Mouse (Mus musculus): ENCODE measurements around the gene Cacnb4. TPM values are rescaled to one million over a fixed set of nuclear protein-coding genes. Genes with fewer than 3 reads are reported as not detected.

The Cacnb4 gene
- polyA plus RNA-seq, 1 experiment from 2014 or later: 1.5 TPM

GRCm38 (mm10) chr2:52580697-52581096 lies 95.9 kb downstream of the Cacnb4 start:
- H3K4me3 ChIP-seq (ENCODE audit: low read depth, low read length): no peak overlapping the region
- peak; percentile 14; the same call in 1 of the 2 replicates for TF ChIP-seq EP300 (IDR thresholded peaks at IDR 0.05)
- TF ChIP-seq CTCF (IDR thresholded peaks at IDR 0.05): no peak
- no peaks in the 10 kb centered on the region for H3K9me3 ChIP-seq (ENCODE audit: low read length)
- no peak overlapping the region for H3K9ac ChIP-seq (replicated peaks; ENCODE audit: low read depth)
- no peaks in the 10 kb centered on the region for H3K36me3 ChIP-seq (ENCODE audit: insufficient read depth, low read length)
- ATAC-seq: peak; percentile 43
- H3K27me3 ChIP-seq (replicated peaks; ENCODE audit: insufficient read depth, low read length): no peaks in the 10 kb centered on the region
- peak; percentile 54 for DNase-seq (ENCODE audit: low spot score)
- no peaks in the 10 kb centered on the region; the same call in 1 of the 2 replicates for H3K4me1 ChIP-seq (ENCODE audit: insufficient read depth, low read depth, low read length)
- 40% methylated on average over 5 of the region's 5 CpGs for WGBS
- H3K27ac ChIP-seq (ENCODE audit: low read length): no peak overlapping the region
- no peak overlapping the region for H3K4me2 ChIP-seq (replicated peaks; ENCODE audit: low read depth, low read length)

- Histone ChIP-seq H3K4me3 (ENCODE audit: low read depth, low read length) (no peak overlapping the region), H3K4me1 (ENCODE audit: insufficient read depth, low read depth, low read length) (no peaks in the 10 kb centered on the region; the same call in 1 of the 2 replicates), H3K36me3 (ENCODE audit: insufficient read depth, low read length) (no peaks in the 10 kb centered on the region), H3K27ac (ENCODE audit: low read length) (no peak overlapping the region), H3K4me2 (replicated peaks; ENCODE audit: low read depth, low read length) (no peak overlapping the region), H3K9ac (replicated peaks; ENCODE audit: low read depth) (no peak overlapping the region), H3K27me3 (replicated peaks; ENCODE audit: insufficient read depth, low read length) (no peaks in the 10 kb centered on the region), H3K9me3 (ENCODE audit: low read length) (no peaks in the 10 kb centered on the region)
- DNase-seq (ENCODE audit: low spot score) (peak; percentile 83), ATAC-seq (peak; percentile 90)
- TF ChIP-seq CTCF (IDR thresholded peaks at IDR 0.05) (no peak), EP300 (IDR thresholded peaks at IDR 0.05) (peak; percentile 78)
- WGBS: 35% methylated on average over 3 of the region's 3 CpGs
These were observed 97.8 kb downstream of the Cacnb4 start for GRCm38 (mm10) chr2:52578846-52579245.

GRCm38 (mm10) chr2:52577700-52578099 lies 98.9 kb downstream of the Cacnb4 start:
- ATAC-seq (no peak), DNase-seq (ENCODE audit: low spot score) (no peak)
- Histone ChIP-seq H3K9me3 (ENCODE audit: low read length) (no peaks in the 10 kb centered on the region), H3K9ac (replicated peaks; ENCODE audit: low read depth) (no peak overlapping the region), H3K36me3 (ENCODE audit: insufficient read depth, low read length) (no peaks in the 10 kb centered on the region), H3K4me3 (ENCODE audit: low read depth, low read length) (no peak overlapping the region), H3K4me1 (ENCODE audit: insufficient read depth, low read depth, low read length) (no peaks in the 10 kb centered on the region; the same call in 1 of the 2 replicates), H3K27ac (ENCODE audit: low read length) (no peak overlapping the region), H3K4me2 (replicated peaks; ENCODE audit: low read depth, low read length) (no peak overlapping the region), H3K27me3 (replicated peaks; ENCODE audit: insufficient read depth, low read length) (no peaks in the 10 kb centered on the region)
- TF ChIP-seq EP300 (IDR thresholded peaks at IDR 0.05) (no peak), CTCF (IDR thresholded peaks at IDR 0.05) (no peak)
- 82% methylated on average over 4 of the region's 4 CpGs for WGBS

- 80% methylated on average over 2 of the region's 2 CpGs for WGBS
- Histone ChIP-seq H3K9ac (replicated peaks; ENCODE audit: low read depth) (no peak overlapping the region), H3K27me3 (replicated peaks; ENCODE audit: insufficient read depth, low read length) (no peaks in the 10 kb centered on the region), H3K4me1 (ENCODE audit: insufficient read depth, low read depth, low read length) (no peaks in the 10 kb centered on the region; the same call in 1 of the 2 replicates), H3K9me3 (ENCODE audit: low read length) (no peaks in the 10 kb centered on the region), H3K4me2 (replicated peaks; ENCODE audit: low read depth, low read length) (no peak overlapping the region), H3K27ac (ENCODE audit: low read length) (no peak overlapping the region), H3K4me3 (ENCODE audit: low read depth, low read length) (no peak overlapping the region), H3K36me3 (ENCODE audit: insufficient read depth, low read length) (no peaks in the 10 kb centered on the region)
- TF ChIP-seq EP300 (IDR thresholded peaks at IDR 0.05) (no peak), CTCF (IDR thresholded peaks at IDR 0.05) (no peak)
- ATAC-seq (no peak), DNase-seq (ENCODE audit: low spot score) (no peak)
These were observed 100.1 kb downstream of the Cacnb4 start for GRCm38 (mm10) chr2:52576546-52576945.

GRCm38 (mm10) chr2:52575637-52576175 lies 100.9 kb downstream of the Cacnb4 start:
- no peak for ATAC-seq
- Histone ChIP-seq H3K36me3 (ENCODE audit: insufficient read depth, low read length) (no peaks in the 10 kb centered on the region), H3K27ac (ENCODE audit: low read length) (no peak overlapping the region), H3K4me3 (ENCODE audit: low read depth, low read length) (no peak overlapping the region), H3K9me3 (ENCODE audit: low read length) (no peaks in the 10 kb centered on the region), H3K4me1 (ENCODE audit: insufficient read depth, low read depth, low read length) (no peaks in the 10 kb centered on the region; the same call in 1 of the 2 replicates), H3K27me3 (replicated peaks; ENCODE audit: insufficient read depth, low read length) (no peaks in the 10 kb centered on the region), H3K9ac (replicated peaks; ENCODE audit: low read depth) (no peak overlapping the region), H3K4me2 (replicated peaks; ENCODE audit: low read depth, low read length) (no peak overlapping the region)
- DNase-seq (ENCODE audit: low spot score): no peak
- TF ChIP-seq CTCF (IDR thresholded peaks at IDR 0.05) (no peak), EP300 (IDR thresholded peaks at IDR 0.05) (no peak)
- 81% methylated on average over 10 of the region's 10 CpGs for WGBS

GRCm38 (mm10) chr2:52574929-52575328 lies 101.7 kb downstream of the Cacnb4 start:
- no peak overlapping the region for H3K4me3 ChIP-seq (ENCODE audit: low read depth, low read length)
- H3K4me2 ChIP-seq (replicated peaks; ENCODE audit: low read depth, low read length): no peak overlapping the region
- no peak overlapping the region for H3K9ac ChIP-seq (replicated peaks; ENCODE audit: low read depth)
- ATAC-seq (no peak), DNase-seq (ENCODE audit: low spot score) (no peak)
- peaks cover 4% of the 10 kb centered on the region; the same call in 1 of the 2 replicates for H3K4me1 ChIP-seq (ENCODE audit: insufficient read depth, low read depth, low read length)
- H3K27ac ChIP-seq (ENCODE audit: low read length): no peak overlapping the region
- no peaks in the 10 kb centered on the region for H3K36me3 ChIP-seq (ENCODE audit: insufficient read depth, low read length)
- TF ChIP-seq EP300 (IDR thresholded peaks at IDR 0.05) (no peak), CTCF (IDR thresholded peaks at IDR 0.05) (peak; percentile 18; the same call in 1 of the 2 replicates)
- no peaks in the 10 kb centered on the region for H3K9me3 ChIP-seq (ENCODE audit: low read length)
- WGBS: 70% methylated on average over 3 of the region's 3 CpGs
- no peaks in the 10 kb centered on the region for H3K27me3 ChIP-seq (replicated peaks; ENCODE audit: insufficient read depth, low read length)

Measured in lung, postnatal 0 days (tissue).